Mouse (Mus musculus) liver, embryonic 14.5 days (tissue): ENCODE results near the gene Arl4d.

Experiments used
- CTCF ChIP-seq: IDR thresholded peaks from 2 replicates; pipeline ENCODE4 v1.5.1; 2016; ENCODE audit warnings: antibody characterized with exemption, low read depth, control low read depth
- EP300 ChIP-seq: IDR thresholded peaks from 2 replicates; pipeline ENCODE4 v1.6.1; 2016; ENCODE audit warnings: antibody characterized with exemption, low read depth

DNA sequence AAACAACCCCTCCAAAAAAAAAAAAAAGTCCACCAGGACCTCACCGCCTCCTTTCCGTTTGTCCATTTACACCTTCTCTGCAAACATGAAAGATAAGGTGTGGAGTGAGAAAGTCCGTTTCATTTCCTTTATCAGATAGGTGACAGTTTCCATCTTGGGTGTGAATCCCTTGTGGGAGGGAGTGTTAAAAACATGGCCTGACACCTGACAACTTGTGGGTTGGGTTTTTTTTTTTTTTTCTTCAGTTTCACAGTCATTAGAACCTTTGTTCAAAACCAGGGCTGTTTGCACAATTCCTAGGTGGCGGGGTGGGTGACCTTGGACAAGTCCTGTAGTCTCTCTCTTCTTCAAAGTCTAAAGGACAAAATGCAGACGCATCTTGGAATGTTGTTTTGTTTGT lies 3.6 kb upstream of the Arl4d start:
- TF ChIP-seq CTCF (no peak), EP300 (no peak)
